Mouse (Mus musculus) MEL (cell line): ENCODE measurements around the gene Xrcc4.

ENCODE experiments used
- CTCF ChIP-seq, 3 experiments: IDR thresholded peaks in 2 of 3; conservative IDR thresholded peaks in 1 of 3; 2 replicates each; pipeline ENCODE4 v1.5.1; 2011 to 2012; ENCODE audit warnings: low read length in 3 of 3, low read depth in 2 of 3, mild to moderate bottlenecking in 2 of 3, improper control_type of control experiment in 1 of 3, inconsistent platforms in 1 of 3, mixed read lengths in 1 of 3, moderate library complexity in 1 of 3; ENCODE audit not compliant: control insufficient read depth in 1 of 3, insufficient read depth in 1 of 3, poor library complexity in 1 of 3, severe bottlenecking in 1 of 3
- E2F4 ChIP-seq: IDR thresholded peaks from 2 replicates; pipeline ENCODE4 v1.6.1; 2011; ENCODE audit warnings: low read depth, low read length, improper control_type of control experiment, borderline replicate concordance
- EP300 ChIP-seq, 2 experiments: IDR thresholded peaks; 2 replicates each; pipeline ENCODE4 v1.6.1; 2011; ENCODE audit warnings: improper control_type of control experiment in 2 of 2, low read length in 2 of 2, low read depth in 1 of 2, mild to moderate bottlenecking in 1 of 2
- ETS1 ChIP-seq: IDR thresholded peaks from 2 replicates; pipeline ENCODE4 v1.6.1; 2012; ENCODE audit warnings: low read depth, mild to moderate bottlenecking, inconsistent platforms, low read length, improper control_type of control experiment, moderate library complexity
- KAT2A ChIP-seq: conservative IDR thresholded peaks from 2 replicates; pipeline ENCODE4 v1.6.1; 2012; ENCODE audit warnings: low read depth, low read length, improper control_type of control experiment, inconsistent platforms
- MYB ChIP-seq: IDR thresholded peaks from 2 replicates; pipeline ENCODE4 v1.6.1; 2011; ENCODE audit warnings: mild to moderate bottlenecking, low read depth, low read length, improper control_type of control experiment
- MYC ChIP-seq: IDR thresholded peaks from 2 replicates; pipeline ENCODE4 v1.6.1; 2011; ENCODE audit warnings: low read depth, mild to moderate bottlenecking, low read length, improper control_type of control experiment, moderate library complexity
- NELFE ChIP-seq: IDR thresholded peaks from 2 replicates; pipeline ENCODE4 v1.6.1; 2011; ENCODE audit warnings: low read depth, low read length, improper control_type of control experiment
- POLR2A ChIP-seq, 2 experiments: IDR thresholded peaks; 2 replicates each; pipeline ENCODE4 v1.6.1; 2011 to 2012; ENCODE audit warnings: low read length in 2 of 2, mild to moderate bottlenecking in 2 of 2, control low read depth in 1 of 2, improper control_type of control experiment in 1 of 2, low read depth in 1 of 2, moderate library complexity in 1 of 2; ENCODE audit not compliant: control insufficient read depth in 1 of 2, insufficient read depth in 1 of 2, poor library complexity in 1 of 2
- POLR2AphosphoS5 ChIP-seq: IDR thresholded peaks from 2 replicates; pipeline ENCODE4 v1.6.1; 2012; ENCODE audit warnings: low read depth, borderline replicate concordance, mild to moderate bottlenecking, inconsistent platforms, low read length, moderate library complexity, mixed read lengths
- RAD21 ChIP-seq: IDR thresholded peaks from 2 replicates; pipeline ENCODE4 v1.6.1; 2011; ENCODE audit warnings: mild to moderate bottlenecking, low read depth, low read length, improper control_type of control experiment
- ZC3H11A ChIP-seq: IDR thresholded peaks from 2 replicates; pipeline ENCODE4 v1.6.1; 2012; ENCODE audit warnings: low read depth, mild to moderate bottlenecking, inconsistent platforms, low read length, improper control_type of control experiment
- ZKSCAN1 ChIP-seq: IDR thresholded peaks from 2 replicates; pipeline ENCODE4 v1.6.1; 2012; ENCODE audit warnings: low read depth, mild to moderate bottlenecking, inconsistent platforms, low read length, improper control_type of control experiment, moderate library complexity

DNA sequence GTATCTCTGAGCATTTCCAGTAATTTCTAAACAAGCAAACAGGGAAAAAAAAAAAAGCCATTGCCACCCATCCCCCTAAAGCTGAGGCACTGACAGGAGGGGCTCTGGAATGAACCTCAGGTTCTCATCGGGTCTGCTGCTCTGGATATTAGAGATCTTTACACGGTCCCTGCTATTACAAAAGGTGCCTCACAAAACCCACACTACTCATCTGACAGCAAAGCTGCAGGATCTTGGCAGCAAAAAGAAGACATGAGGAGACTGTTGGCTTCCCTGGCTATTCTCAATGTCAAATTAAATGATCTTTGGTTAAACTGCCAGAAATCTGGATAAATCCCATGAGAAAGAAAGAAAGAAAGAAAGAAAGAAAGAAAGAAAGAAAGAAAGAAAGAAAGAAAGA lies 145.1 kb downstream of the Xrcc4 start:
- TF ChIP-seq CTCF (IDR thresholded peaks at IDR 0.05 in 2 of 3, conservative IDR thresholded peaks at IDR 0.05 in 1 of 3; ENCODE audit: control insufficient read depth in 1 of 3, insufficient read depth in 1 of 3, low read depth in 2 of 3, low read length in 3 of 3, poor library complexity in 1 of 3, severe bottlenecking in 1 of 3) (no peak), ZC3H11A (no peak), POLR2A (IDR thresholded peaks at IDR 0.05; ENCODE audit: control insufficient read depth in 1 of 2, insufficient read depth in 1 of 2, low read depth in 1 of 2, low read length in 2 of 2, poor library complexity in 1 of 2) (no peak), KAT2A (no peak), ETS1 (no peak), RAD21 (no peak), EP300 (IDR thresholded peaks at IDR 0.05; ENCODE audit: low read depth in 1 of 2, low read length in 2 of 2) (no peak), ZKSCAN1 (no peak), NELFE (no peak), MYB (no peak), MYC (no peak), POLR2AphosphoS5 (no peak), E2F4 (no peak)
